Mouse (Mus musculus) myocyte (in vitro differentiated cells): ENCODE results near the gene Ttc28. TPM values are rescaled to one million over a fixed set of nuclear protein-coding genes. Genes with fewer than 3 reads are reported as not detected.

Experiments used
- H3K27me3 ChIP-seq: one replicate; pipeline ENCODE4 v1.6.1; 2011; ENCODE audit not compliant: control insufficient read depth, insufficient read depth, insufficient read length
- H3K36me3 ChIP-seq: one replicate; pipeline ENCODE4 v1.6.1; 2011; ENCODE audit not compliant: control insufficient read depth, insufficient read depth
- H3K4me2 ChIP-seq: one replicate; pipeline ENCODE4 v1.6.1; 2011; ENCODE audit warnings: low read depth, control low read depth
- H3K4me3 ChIP-seq: one replicate; pipeline ENCODE4 v1.5.1; 2011; ENCODE audit warnings: mild to moderate bottlenecking, control low read depth, moderate library complexity
- H3K79me2 ChIP-seq: one replicate; pipeline ENCODE4 v1.6.1; 2011; ENCODE audit not compliant: control insufficient read depth, insufficient read depth
- H3ac ChIP-seq: one replicate; pipeline ENCODE4 v1.6.1; 2011; ENCODE audit not compliant: control insufficient read depth, insufficient read length
- CEBPB ChIP-seq: IDR thresholded peaks from 2 replicates; pipeline ENCODE4 v1.6.1; 2011; ENCODE audit warnings: mild to moderate bottlenecking, moderate library complexity; ENCODE audit not compliant: poor library complexity, insufficient read depth, severe bottlenecking
- E2F4 ChIP-seq: IDR thresholded peaks from one replicate; pipeline ENCODE4 v1.6.1; 2011; ENCODE audit warnings: mild to moderate bottlenecking, control low read depth, moderate library complexity; ENCODE audit not compliant: insufficient read depth
- MAX ChIP-seq: IDR thresholded peaks from one replicate; pipeline ENCODE4 v1.6.1; 2011; ENCODE audit warnings: low read depth, mild to moderate bottlenecking, control low read depth
- MYOD1 ChIP-seq, 3 experiments: IDR thresholded peaks; one replicate each; pipeline ENCODE4 v1.6.1; 2011; ENCODE audit warnings: control low read depth in 2 of 3, low read depth in 2 of 3, mild to moderate bottlenecking in 2 of 3, moderate library complexity in 1 of 3; ENCODE audit not compliant: insufficient read length in 2 of 3, control insufficient read depth in 1 of 3
- MYOG ChIP-seq, 3 experiments: IDR thresholded peaks; one replicate each; pipeline ENCODE4 v1.6.1; 2011; ENCODE audit warnings: control low read depth in 2 of 3, low read depth in 2 of 3, mild to moderate bottlenecking in 2 of 3; ENCODE audit not compliant: insufficient read length in 2 of 3, control insufficient read depth in 1 of 3, insufficient read depth in 1 of 3
- POLR2A ChIP-seq: IDR thresholded peaks from one replicate; pipeline ENCODE4 v1.6.1; 2011; ENCODE audit warnings: low read depth, mild to moderate bottlenecking, control low read depth, moderate library complexity; ENCODE audit not compliant: insufficient read length
- POLR2AphosphoS2 ChIP-seq: IDR thresholded peaks from one replicate; pipeline ENCODE4 v1.6.1; 2011; ENCODE audit warnings: low read depth, control low read depth; ENCODE audit not compliant: insufficient read length
- REST ChIP-seq: IDR thresholded peaks from one replicate; pipeline ENCODE4 v1.6.1; 2011; ENCODE audit warnings: mild to moderate bottlenecking, control low read depth, moderate library complexity; ENCODE audit not compliant: insufficient read depth, insufficient read length
- SRF ChIP-seq: IDR thresholded peaks from one replicate; pipeline ENCODE4 v1.6.1; 2011; ENCODE audit warnings: low read depth; ENCODE audit not compliant: control insufficient read depth, insufficient read length
- TCF12 ChIP-seq: IDR thresholded peaks from one replicate; pipeline ENCODE4 v1.6.1; 2011; ENCODE audit warnings: mild to moderate bottlenecking, control low read depth; ENCODE audit not compliant: poor library complexity, insufficient read depth, severe bottlenecking
- TCF3 ChIP-seq: IDR thresholded peaks from one replicate; pipeline ENCODE4 v1.6.1; 2011; ENCODE audit warnings: low read depth, control low read depth; ENCODE audit not compliant: insufficient read length
- USF1 ChIP-seq: IDR thresholded peaks from one replicate; pipeline ENCODE4 v1.6.1; 2011; ENCODE audit warnings: low read depth, mild to moderate bottlenecking, control low read depth, moderate library complexity
- polyA plus RNA-seq: library from polyadenylated mRNA; unstranded; fragments of >200 nt; fragmentation: generic; extraction: Trizol; gene quantifications from one replicate; pipeline ENCODE4 v1.2.1, GENCODE M21; 2012; ENCODE audit warnings: missing spikeins

The Ttc28 gene
- polyA plus RNA-seq, 1 experiment, result 8.5 TPM

GRCm38 (mm10) chr5:111124620-111125200 lies 245.1 kb downstream of the Ttc28 start:
- no peak overlapping the region for H3ac ChIP-seq
- H3K27me3 ChIP-seq, result no peaks in the 10 kb centered on the region
- TF ChIP-seq TCF12 (no peak), MAX (no peak), POLR2AphosphoS2 (no peak), MYOG (IDR thresholded peaks at IDR 0.05; ENCODE audit: control insufficient read depth in 1 of 3, insufficient read depth in 1 of 3, insufficient read length in 2 of 3, low read depth in 2 of 3) (no peak), REST (no peak), USF1 (no peak)
- H3K4me2 ChIP-seq, result peak overlapping the region; percentile 18
- no peaks in the 10 kb centered on the region for H3K79me2 ChIP-seq
- no peaks in the 10 kb centered on the region for H3K36me3 ChIP-seq
- H3K4me3 ChIP-seq, result no peak overlapping the region

- Histone ChIP-seq H3K79me2 (no peaks in the 10 kb centered on the region), H3K4me3 (no peak overlapping the region), H3K36me3 (no peaks in the 10 kb centered on the region), H3ac (no peak overlapping the region), H3K4me2 (no peak overlapping the region), H3K27me3 (no peaks in the 10 kb centered on the region)
- no peak for TF ChIP-seq MAX
- TF ChIP-seq MYOG (IDR thresholded peaks at IDR 0.05; ENCODE audit: control insufficient read depth in 1 of 3, insufficient read depth in 1 of 3, insufficient read length in 2 of 3, low read depth in 2 of 3), result no peak
- TF ChIP-seq E2F4, result no peak
- no peak for TF ChIP-seq POLR2A
- no peak for TF ChIP-seq MYOD1 (IDR thresholded peaks at IDR 0.05; ENCODE audit: control insufficient read depth in 1 of 3, insufficient read length in 2 of 3, low read depth in 2 of 3)
- TF ChIP-seq SRF, result no peak
- no peak for TF ChIP-seq TCF3
- no peak for TF ChIP-seq USF1
- no peak for TF ChIP-seq POLR2AphosphoS2
- TF ChIP-seq TCF12, result no peak
- no peak for TF ChIP-seq REST
- no peak for TF ChIP-seq CEBPB
Measured at GRCm38 (mm10) chr5:111125746-111126145, 246.1 kb downstream of the Ttc28 start.

- Histone ChIP-seq H3K4me2 (no peak overlapping the region), H3K4me3 (no peak overlapping the region), H3K79me2 (no peaks in the 10 kb centered on the region), H3K36me3 (no peaks in the 10 kb centered on the region), H3K27me3 (no peaks in the 10 kb centered on the region), H3ac (no peak overlapping the region)
- no peak for TF ChIP-seq POLR2AphosphoS2
- TF ChIP-seq MAX, result no peak
- no peak for TF ChIP-seq E2F4
- no peak for TF ChIP-seq REST
- TF ChIP-seq MYOD1 (IDR thresholded peaks at IDR 0.05; ENCODE audit: control insufficient read depth in 1 of 3, insufficient read length in 2 of 3, low read depth in 2 of 3), result no peak
- TF ChIP-seq CEBPB, result no peak
- no peak for TF ChIP-seq USF1
- TF ChIP-seq MYOG (IDR thresholded peaks at IDR 0.05; ENCODE audit: control insufficient read depth in 1 of 3, insufficient read depth in 1 of 3, insufficient read length in 2 of 3, low read depth in 2 of 3), result no peak
- no peak for TF ChIP-seq POLR2A
- no peak for TF ChIP-seq TCF12
- no peak for TF ChIP-seq TCF3
- TF ChIP-seq SRF, result no peak
Measured at GRCm38 (mm10) chr5:111127786-111128185, 248.2 kb downstream of the Ttc28 start.

GRCm38 (mm10) chr5:111130121-111130520 lies 250.5 kb downstream of the Ttc28 start:
- no peak for TF ChIP-seq REST
- no peak for TF ChIP-seq MAX
- TF ChIP-seq E2F4, result no peak
- TF ChIP-seq POLR2A, result no peak
- no peak for TF ChIP-seq USF1
- no peak for TF ChIP-seq MYOG (IDR thresholded peaks at IDR 0.05; ENCODE audit: control insufficient read depth in 1 of 3, insufficient read depth in 1 of 3, insufficient read length in 2 of 3, low read depth in 2 of 3)
- no peak for TF ChIP-seq TCF3
- no peak for TF ChIP-seq TCF12
- no peak for TF ChIP-seq MYOD1 (IDR thresholded peaks at IDR 0.05; ENCODE audit: control insufficient read depth in 1 of 3, insufficient read length in 2 of 3, low read depth in 2 of 3)
- TF ChIP-seq CEBPB, result no peak
- no peak for TF ChIP-seq SRF
- TF ChIP-seq POLR2AphosphoS2, result no peak
- H3K36me3 ChIP-seq, result no peaks in the 10 kb centered on the region
- H3K4me3 ChIP-seq, result no peak overlapping the region
- H3K27me3 ChIP-seq, result no peaks in the 10 kb centered on the region
- no peak overlapping the region for H3ac ChIP-seq
- H3K79me2 ChIP-seq, result no peaks in the 10 kb centered on the region
- no peak overlapping the region for H3K4me2 ChIP-seq

GRCm38 (mm10) chr5:111131561-111131960 lies 252.0 kb downstream of the Ttc28 start:
- TF ChIP-seq POLR2A, result no peak
- no peak for TF ChIP-seq POLR2AphosphoS2
- TF ChIP-seq TCF12, result no peak
- no peak for TF ChIP-seq MAX
- H3ac ChIP-seq, result no peak overlapping the region

More at GRCm38 (mm10) chr5:111131561-111131960, 252.0 kb downstream of the Ttc28 start:
- H3K27me3 ChIP-seq, result no peaks in the 10 kb centered on the region
- H3K36me3 ChIP-seq, result no peaks in the 10 kb centered on the region
- no peak overlapping the region for H3K4me2 ChIP-seq
- no peaks in the 10 kb centered on the region for H3K79me2 ChIP-seq
- H3K4me3 ChIP-seq, result no peak overlapping the region
